Comparison of ENCODE assay signal across 22 mouse cellular contexts in the genomic region with DNA sequence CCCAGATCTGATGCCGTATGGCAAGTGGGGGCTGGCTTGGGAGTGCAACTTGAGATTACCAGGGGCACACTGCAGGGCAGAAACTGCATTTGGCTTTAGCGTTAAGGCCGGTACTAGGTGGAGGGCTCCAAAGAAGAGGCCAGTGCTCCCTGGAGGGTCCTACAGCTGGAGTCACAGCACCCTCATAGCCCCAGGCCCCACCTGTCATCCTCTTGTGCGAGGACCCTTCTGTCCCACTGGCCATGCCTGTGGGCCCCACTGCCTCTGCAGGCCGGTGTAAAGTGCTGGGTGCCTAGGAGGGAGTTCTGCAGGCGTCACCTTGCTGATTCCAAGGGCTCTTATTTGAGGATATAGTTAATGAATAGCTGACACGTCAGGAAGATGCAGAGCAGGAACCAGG. TPM values are rescaled to one million over a fixed set of nuclear protein-coding genes. Genes with fewer than 3 reads are reported as not detected.
DNase-seq lines count a peak whose midpoint lies in the region; ATAC-seq and TF ChIP-seq lines count a peak whose summit lies in the region.
"Had no signal": no experiment of that assay in that cellular context is flagged by ENCODE, and none has a peak within 500 bp of the region (broad histone marks: within the 10 kb centered on the region; RNA-seq: fewer than 3 reads in every experiment).

No protein-coding gene starts in this region.

- ATAC-seq in liver, postnatal 0 days: no peak
- ATAC-seq: activated CD4-positive, CD25-positive, alpha-beta regulatory T cell, adult 4 months; CD4-positive, CD25-positive, alpha-beta regulatory T cell, adult 4 months; Patski had no signal

- H3K4me2 ChIP-seq in liver, postnatal 0 days (ENCODE audit: low read depth, low read length): no peak overlapping the region

- H3K27ac ChIP-seq in liver, postnatal 0 days (ENCODE audit: low read depth): no peak overlapping the region

- H3K9ac ChIP-seq in liver, postnatal 0 days (replicated peaks): no peak overlapping the region

- H3K27me3 ChIP-seq in liver, postnatal 0 days (ENCODE audit: insufficient read depth, low read length): no peaks in the 10 kb centered on the region
- H3K27me3 ChIP-seq: Patski had no signal

- TF ChIP-seq EP300 in liver, postnatal 0 days (IDR thresholded peaks at IDR 0.05; ENCODE audit: low read depth): no peak

- peaks cover 8% of the 10 kb centered on the region; the same call in 1 of the 2 replicates for H3K4me1 ChIP-seq in liver, postnatal 0 days (ENCODE audit: insufficient read depth)

- WGBS in liver, postnatal 0 days (ENCODE audit: insufficient replicate concordance): 62% methylated on average over 7 of the region's 7 CpGs

- no peaks in the 10 kb centered on the region for H3K36me3 ChIP-seq in liver, postnatal 0 days (replicated peaks; ENCODE audit: insufficient read depth, low read length)
- H3K36me3 ChIP-seq: G1E had no signal

- no peak for TF ChIP-seq CTCF in liver, postnatal 0 days (IDR thresholded peaks at IDR 0.05; ENCODE audit: low read depth)

- DNase-seq in heart, adult 11 months: peak; percentile 87
- no peak for DNase-seq in heart, postnatal 4 days
- DNase-seq in kidney, adult 11 months: peak; percentile 1
- DNase-seq in kidney, postnatal 14 days: no peak
- peak; percentile 10 for DNase-seq in liver, postnatal 0 days
- DNase-seq in liver: no peak
- DNase-seq in testis, postnatal 10 days (ENCODE audit: low spot score): peak; percentile 38
- DNase-seq in testis, postnatal 14 days (ENCODE audit: low spot score): no peak
- DNase-seq: adrenal gland, adult 2 months; adrenal gland, adult 8-10 months; adrenal gland, postnatal 10 days; adrenal gland, postnatal 14 days; adrenal gland, postnatal 25 days; adrenal gland, postnatal 36 days; B cell, adult 2 months; cerebellum, adult 11 months; cerebellum, adult 11-12 months had no signal

- no peak overlapping the region for H3K4me3 ChIP-seq in liver, postnatal 0 days (ENCODE audit: low read depth, low read length)

- H3K9me3 ChIP-seq in liver, postnatal 0 days (ENCODE audit: low read length): no peaks in the 10 kb centered on the region
- H3K9me3 ChIP-seq: G1E had no signal

RNA-seq across cellular contexts. Expression of gene Tnfrsf23, which starts 3.8 kb away (rescaled TPM):
- 1 to 10 TPM; 3.4 to 3.6 TPM for total RNA-seq in heart, postnatal 4 days (2021)
- 0.90 and 1.1 TPM in 2 replicates for polyA plus RNA-seq in liver, postnatal 0 days (2015; fragmentation: Nextera tagmentation; extraction: Ambion mirVana)
- total RNA-seq: MEL had no signal
- polyA plus RNA-seq: G1E had no signal

RNA-seq across cellular contexts. Expression of gene Tnfrsf22, which starts 40.0 kb away (rescaled TPM):
- total RNA-seq in heart, postnatal 4 days (2021): 1 to 10 TPM; 3.6 to 5.0 TPM
- polyA plus RNA-seq in liver, postnatal 0 days (2015; fragmentation: Nextera tagmentation; extraction: Ambion mirVana): 0.95 and 1.3 TPM in 2 replicates
- polyA plus RNA-seq: G1E had no signal

Comparison
In these comparisons a context has a peak if more than half of its experiments do, and no peak if none do; other contexts are left out.
1. DNase-seq: peak in heart, adult 11 months (single experiment), kidney, adult 11 months (single experiment), liver, postnatal 0 days (single experiment) and testis, postnatal 10 days (single experiment); none in heart, postnatal 4 days (single experiment), kidney, postnatal 14 days (single experiment), liver (single experiment) and testis, postnatal 14 days (single experiment).